In the genomic region with DNA sequence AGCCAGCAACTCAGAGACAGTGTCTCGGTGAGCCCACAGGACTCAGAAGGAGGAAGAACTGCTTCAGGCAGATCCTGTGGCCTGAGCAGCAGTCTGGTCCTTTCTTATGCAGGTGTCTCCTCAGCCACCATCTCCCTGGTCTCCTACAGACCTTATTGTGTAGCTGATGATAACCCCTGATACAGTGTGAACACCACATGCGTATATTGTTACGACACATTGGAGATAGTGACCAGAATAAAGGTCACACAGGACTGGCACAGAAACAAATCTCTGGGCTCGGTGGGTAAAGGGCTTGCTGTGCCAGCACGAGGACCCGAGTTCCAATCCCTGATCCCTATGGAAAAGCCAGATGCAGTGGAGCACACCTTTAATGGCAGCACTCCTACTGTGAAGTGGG, we compare ENCODE assay signal across 21 mouse cellular contexts. TPM values are rescaled to one million over a fixed set of nuclear protein-coding genes. Genes with fewer than 3 reads are reported as not detected.
"Had no signal": no experiment of that assay in that cellular context is flagged by ENCODE, and none has a peak within 500 bp of the region (broad histone marks: within the 10 kb centered on the region; RNA-seq: fewer than 3 reads in every experiment).

No protein-coding gene starts in this region.

- DNase-seq: kidney, adult 18-20 months; kidney, postnatal 10 days; kidney, postnatal 4 days; left cerebral cortex, postnatal 4 days; lung, embryonic 14.5 days; lung, postnatal 10 days; lung, postnatal 4 days; right cerebral cortex, postnatal 4 days; spleen, adult 18-20 months; thymus, adult 18-20 months; thymus, postnatal 14 days had no signal

- H3K9ac ChIP-seq: limb, embryonic 13.5 days; liver, embryonic 14.5 days; lung, embryonic 14.5 days; neural tube, embryonic 12.5 days had no signal

- H3K4me3 ChIP-seq: layer of hippocampus, adult 2 months; limb, embryonic 13.5 days; neural tube, embryonic 12.5 days had no signal

- H3K27me3 ChIP-seq: limb, embryonic 13.5 days; neural tube, embryonic 12.5 days had no signal

- H3K9me3 ChIP-seq: limb, embryonic 13.5 days; neural tube, embryonic 12.5 days had no signal

- H3K27ac ChIP-seq: layer of hippocampus, adult 2 months; limb, embryonic 13.5 days; liver, embryonic 14.5 days; neural tube, embryonic 12.5 days had no signal

- H3K4me2 ChIP-seq: limb, embryonic 13.5 days; lung, embryonic 14.5 days; midbrain, embryonic 11.5 days; neural tube, embryonic 12.5 days had no signal

- H3K36me3 ChIP-seq: limb, embryonic 13.5 days; neural tube, embryonic 12.5 days had no signal

RNA-seq across cellular contexts. Expression of a gene that starts 55.0 kb away (rescaled TPM):
- total RNA-seq: left cerebral cortex, adult 18-20 months; left cerebral cortex, postnatal 4 days; megakaryocyte, adult 5-6 weeks; neutrophil, adult 5-6 weeks had no signal
- polyA plus RNA-seq: kidney, embryonic 14.5 days; limb, embryonic 13.5 days; lung, embryonic 14.5 days; neural tube, embryonic 12.5 days; stomach, embryonic 14.5 days had no signal
